Mouse (Mus musculus) heart, embryonic 14.5 days (tissue): ENCODE measurements at regions not wholly inside any gene's neighbourhood (a gene's known extent, or its start where the extent isn't known, plus 50 kb on each side); places are given as distances from the start of the nearest gene placed in this dataset.

ENCODE experiments used
- ATAC-seq: fragments of 200-750 bp; cut with Nextera tagmentation; 2 replicates; pipeline ENCODE4 v1.8.0; 2017; ENCODE audit warnings: low read depth, moderate TSS enrichment; ENCODE audit not compliant: insufficient number of reproducible peaks, insufficient read depth, low FRiP score
- H3K27ac ChIP-seq, 2 experiments: fragments of 200-500 bp in 1 of 2; fragments of 300-500 bp in 1 of 2; sonication (generic) in 1 of 2; replicated peaks in 1 of 2; 2 replicates each; pipeline ENCODE4 v1.5.1; 2012 to 2014; ENCODE audit warnings: low read depth in 2 of 2, low read length in 2 of 2, control low read depth in 1 of 2, mild to moderate bottlenecking in 1 of 2, mixed read lengths in 1 of 2; ENCODE audit not compliant: control insufficient read depth in 1 of 2, insufficient read depth in 1 of 2
- H3K27me3 ChIP-seq: fragments of 300-500 bp; sonication (generic); 2 replicates; pipeline ENCODE4 v1.6.1; 2014; ENCODE audit warnings: mild to moderate bottlenecking, low read length, control low read depth; ENCODE audit not compliant: control insufficient read depth, insufficient read depth
- H3K36me3 ChIP-seq: fragments of 300-500 bp; sonication (generic); 2 replicates; pipeline ENCODE4 v1.6.1; 2014; ENCODE audit warnings: mild to moderate bottlenecking, control low read depth, low read length, mixed read lengths; ENCODE audit not compliant: control insufficient read depth, insufficient read depth
- H3K4me1 ChIP-seq, 2 experiments: fragments of 200-500 bp in 1 of 2; fragments of 300-500 bp in 1 of 2; sonication (generic) in 1 of 2; 2 replicates each; pipeline ENCODE4 v1.6.1; 2012 to 2014; ENCODE audit warnings: low read length in 2 of 2, control low read depth in 1 of 2, mixed read lengths in 1 of 2; ENCODE audit not compliant: control insufficient read depth in 2 of 2, insufficient read depth in 2 of 2
- H3K4me2 ChIP-seq: fragments of 300-500 bp; sonication (generic); 2 replicates; pipeline ENCODE4 v1.6.1; 2014; ENCODE audit warnings: mild to moderate bottlenecking, low read length
- H3K4me3 ChIP-seq, 2 experiments: fragments of 200-500 bp in 1 of 2; fragments of 300-500 bp in 1 of 2; sonication (generic) in 1 of 2; 2 replicates each; pipeline ENCODE4 v1.5.1; 2012 to 2014; ENCODE audit warnings: low read length in 2 of 2, mild to moderate bottlenecking in 2 of 2, control low read depth in 1 of 2, low read depth in 1 of 2, moderate library complexity in 1 of 2; ENCODE audit not compliant: control insufficient read depth in 1 of 2, insufficient read depth in 1 of 2
- H3K9ac ChIP-seq: fragments of 300-500 bp; sonication (generic); 2 replicates; pipeline ENCODE4 v1.6.1; 2014; ENCODE audit warnings: mild to moderate bottlenecking, low read length
- H3K9me3 ChIP-seq: fragments of 300-500 bp; sonication (generic); 2 replicates; pipeline ENCODE4 v1.6.1; 2016; ENCODE audit warnings: low read length, control low read depth; ENCODE audit not compliant: control insufficient read depth
- WGBS: fragments of 180-500 bp; shearing (Covaris S2); extraction: QIAGEN DNeasy Blood & Tissue Kit; methylation state at CpG from one replicate; pipeline ENCODE4 v1.1.7; 2014; 5-methylcytosine and 5-hydroxymethylcytosine counted together

DNA sequence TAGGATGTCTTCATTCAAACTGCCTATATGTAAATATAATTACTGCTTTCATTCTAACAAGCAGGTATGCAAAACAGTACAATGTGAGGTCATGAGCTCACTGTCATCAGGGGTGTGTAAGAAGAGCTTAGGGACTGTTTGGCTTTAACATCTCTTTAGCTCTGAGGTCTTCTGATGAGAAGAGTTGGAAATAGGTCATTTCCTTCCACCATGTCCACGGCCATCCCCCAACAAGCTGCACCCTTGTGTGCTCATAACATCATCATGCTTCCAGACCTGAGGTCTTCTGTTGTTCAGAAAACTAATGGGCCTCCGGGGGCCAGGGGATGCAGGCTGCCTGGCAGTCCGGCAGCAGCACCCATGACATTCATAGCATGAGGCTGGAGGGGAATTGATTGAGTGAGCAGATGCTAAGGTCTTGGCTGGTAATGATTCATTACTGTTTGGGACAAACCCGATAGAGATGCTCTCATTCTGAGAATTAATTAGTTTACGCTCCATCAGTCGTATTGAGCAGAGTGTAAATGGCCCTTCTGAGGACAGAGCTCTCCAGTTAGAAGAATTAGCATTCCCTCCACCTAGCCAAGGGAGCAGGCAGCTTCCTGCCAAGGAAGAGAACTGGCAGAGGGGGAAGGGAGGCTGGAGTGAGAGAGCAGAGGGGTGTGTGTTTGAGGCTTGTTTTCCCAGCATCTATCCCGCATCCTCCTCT lies 64.0 kb downstream of the Rps24 start:
- 61% methylated on average over 7 of the region's 7 CpGs for WGBS
- Histone ChIP-seq H3K4me3 (no peak overlapping the region), H3K36me3 (no peaks in the 10 kb centered on the region), H3K27ac (no peak overlapping the region), H3K9ac (no peak overlapping the region), H3K9me3 (0 out of 2 replicates have a peak, but pooled peaks cover 3% of the 10 kb centered on the region), H3K27me3 (no peaks in the 10 kb centered on the region), H3K4me1 (no peaks in the 10 kb centered on the region), H3K4me2 (no peak overlapping the region)
- no peak for ATAC-seq

DNA sequence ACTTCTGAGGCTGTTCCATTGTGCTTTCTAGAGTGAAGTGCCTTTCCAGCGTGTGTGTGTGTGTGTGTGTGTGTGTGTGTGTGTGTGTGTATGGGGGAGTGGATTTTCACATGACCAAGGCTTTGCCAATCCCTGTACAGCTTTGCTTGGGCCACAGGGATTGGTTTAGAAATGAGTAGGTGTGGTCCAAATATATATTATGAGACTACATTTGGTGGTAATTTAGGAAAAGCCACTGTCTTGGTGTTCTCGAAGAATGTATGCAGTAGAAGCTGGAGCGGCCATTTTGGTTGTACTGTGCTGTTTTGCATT lies 64.5 kb downstream of the Rps24 start:
- no peak overlapping the region for H3K4me2 ChIP-seq
- ATAC-seq: no peak
- no peak overlapping the region for H3K4me3 ChIP-seq
- H3K4me1 ChIP-seq: no peaks in the 10 kb centered on the region
- 75% methylated on average over 3 of the region's 3 CpGs for WGBS
- H3K27me3 ChIP-seq: no peaks in the 10 kb centered on the region
- H3K36me3 ChIP-seq: no peaks in the 10 kb centered on the region
- H3K9me3 ChIP-seq: 0 out of 2 replicates have a peak, but pooled peaks cover 3% of the 10 kb centered on the region
- H3K9ac ChIP-seq: no peak overlapping the region
- H3K27ac ChIP-seq: no peak overlapping the region

DNA sequence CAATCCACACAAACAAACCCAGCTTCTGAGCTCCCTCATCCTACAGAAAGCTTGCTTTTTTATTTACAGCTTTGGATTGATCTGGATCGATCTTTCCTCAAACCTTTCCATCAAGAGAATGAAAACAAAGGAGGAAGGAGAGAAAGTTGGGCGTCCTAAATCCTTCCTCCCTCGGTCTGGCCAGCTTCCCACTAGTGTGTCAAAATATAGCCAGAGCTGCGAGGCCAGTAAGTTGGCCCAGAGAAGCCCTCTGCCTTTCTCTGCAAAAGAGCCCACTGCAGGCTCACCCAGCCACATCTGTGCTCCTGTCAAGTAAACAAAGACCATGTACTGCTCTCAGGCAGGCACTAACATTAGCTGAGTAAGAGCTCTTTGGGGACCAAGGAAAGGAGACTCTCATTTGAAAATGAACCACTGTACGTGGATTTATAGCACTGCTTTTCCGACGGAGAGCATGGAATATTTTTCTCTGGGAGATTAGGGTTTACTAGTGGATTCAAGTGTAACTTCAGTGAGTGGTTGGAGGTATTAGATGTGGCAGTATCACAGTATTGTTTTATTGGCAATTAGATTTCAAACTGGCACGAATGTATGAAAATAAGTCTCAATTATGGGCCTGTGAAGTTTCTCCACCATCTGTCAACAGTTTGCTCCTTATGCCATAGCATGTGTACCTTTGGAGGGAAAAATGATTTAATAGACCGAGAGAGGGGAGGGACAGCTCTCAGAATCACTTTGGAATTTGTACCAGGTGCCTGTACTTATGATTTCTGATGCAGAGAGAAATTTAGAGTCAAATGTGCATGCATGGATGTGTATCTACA lies 78.1 kb downstream of the Rps24 start:
- no peak overlapping the region for H3K9ac ChIP-seq
- H3K36me3 ChIP-seq: no peaks in the 10 kb centered on the region
- H3K9me3 ChIP-seq: no peaks in the 10 kb centered on the region
- H3K27ac ChIP-seq: no peak overlapping the region; a peak in 2 of 4 replicates
- no peak overlapping the region for H3K4me2 ChIP-seq
- WGBS: 52% methylated on average over 9 of the region's 9 CpGs
- H3K27me3 ChIP-seq: no peaks in the 10 kb centered on the region
- H3K4me1 ChIP-seq: peaks cover 2 to 4% of the 10 kb centered on the region in 2 experiments; a peak in 2 of 4 replicates
- no peak overlapping the region for H3K4me3 ChIP-seq
- no peak for ATAC-seq

DNA sequence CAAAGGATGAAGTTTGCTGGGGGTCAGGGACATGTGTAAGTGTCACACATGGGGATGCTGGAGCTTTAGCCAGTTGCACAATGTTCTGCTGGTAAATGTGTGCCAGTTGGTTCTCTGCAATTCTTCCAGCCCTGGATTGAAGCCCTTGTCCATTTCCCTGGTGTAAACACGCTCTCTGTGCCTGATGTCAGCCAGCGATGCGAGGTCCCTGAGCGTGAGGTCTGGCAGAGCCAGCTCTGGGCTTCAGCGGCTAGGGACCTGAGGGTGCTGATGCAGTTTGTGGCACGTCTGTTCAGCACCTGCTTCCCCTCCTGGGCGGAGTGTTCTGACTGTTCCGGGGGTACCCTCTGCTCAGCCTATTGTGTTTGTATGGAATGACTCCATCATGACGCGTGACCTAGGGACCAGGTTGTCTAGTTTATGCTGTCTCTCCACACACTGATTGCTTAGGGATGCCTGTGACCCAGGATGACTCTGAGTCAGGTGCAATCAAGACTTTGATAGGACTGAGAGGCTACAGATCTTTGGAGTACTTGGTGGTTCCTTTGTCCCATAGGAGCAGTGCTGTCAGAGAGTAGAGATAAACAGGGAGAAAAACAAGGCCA lies 78.9 kb downstream of the Rps24 start:
- Histone ChIP-seq H3K9me3 (no peaks in the 10 kb centered on the region), H3K4me2 (no peak overlapping the region), H3K27ac (no peak overlapping the region), H3K27me3 (no peaks in the 10 kb centered on the region), H3K36me3 (no peaks in the 10 kb centered on the region), H3K4me3 (no peak overlapping the region), H3K9ac (no peak overlapping the region), H3K4me1 (peaks cover 2 to 4% of the 10 kb centered on the region in 2 experiments; a peak in 2 of 4 replicates)
- ATAC-seq: no peak
- 79% methylated on average over 10 of the region's 10 CpGs for WGBS

DNA sequence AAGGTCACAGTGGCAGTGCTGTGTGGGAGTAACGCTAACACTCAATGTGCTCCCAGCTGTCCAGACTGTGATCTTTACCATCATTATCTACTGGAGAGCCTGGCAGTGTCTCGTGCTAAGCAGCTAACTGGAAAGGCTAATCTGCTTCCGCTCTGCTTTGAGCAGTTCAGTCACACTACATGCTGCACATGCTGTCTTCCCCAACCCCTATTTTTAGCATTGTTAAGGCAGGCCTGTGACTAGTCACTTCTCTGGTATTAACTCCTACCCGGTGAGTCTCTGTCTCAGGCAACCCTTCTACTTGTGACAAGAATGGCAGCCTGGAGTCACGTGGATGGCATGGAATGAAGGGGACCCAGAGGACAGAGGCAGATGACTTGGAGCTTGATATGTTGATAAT lies 88.2 kb downstream of the Rps24 start:
- Histone ChIP-seq H3K9me3 (no peaks in the 10 kb centered on the region), H3K36me3 (no peaks in the 10 kb centered on the region), H3K9ac (no peak overlapping the region), H3K27me3 (no peaks in the 10 kb centered on the region), H3K4me2 (no peak overlapping the region), H3K4me3 (no peak overlapping the region), H3K27ac (peak overlapping the region; percentile 83 to 86), H3K4me1 (peaks cover 16 to 33% of the 10 kb centered on the region in 2 experiments)
- 20% methylated on average over 5 of the region's 5 CpGs for WGBS
- ATAC-seq: peak; percentile 76

DNA sequence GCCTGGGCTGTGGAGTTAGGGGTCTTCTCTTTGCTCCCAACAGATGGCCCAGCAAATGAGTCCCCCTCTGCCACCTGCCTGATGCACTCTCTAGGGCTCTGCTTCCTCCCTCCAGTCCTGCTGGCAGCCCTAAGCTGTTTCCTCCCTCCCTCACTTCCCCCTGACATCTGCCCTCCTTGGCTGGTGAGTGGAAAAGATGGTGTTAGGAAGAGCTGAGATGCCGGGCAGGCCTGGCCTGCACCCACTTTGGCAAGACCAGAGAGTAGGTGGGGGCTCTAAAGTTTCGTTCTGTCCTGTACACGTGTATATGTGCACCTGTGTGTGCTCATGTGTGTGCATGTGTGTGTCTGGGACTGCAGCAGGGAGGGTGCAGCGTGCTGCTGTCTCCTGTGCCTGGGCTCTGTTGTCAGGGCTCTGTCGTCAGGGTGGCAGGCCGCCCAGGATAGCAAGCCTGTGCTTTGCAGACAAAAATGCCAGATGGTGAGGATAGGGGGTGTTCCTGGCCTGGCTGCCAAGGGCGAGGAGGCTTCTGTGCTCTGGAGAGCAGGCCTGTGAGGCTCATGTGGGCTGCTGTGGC lies 91.7 kb downstream of the Rps24 start:
- 22% methylated on average over 7 of the region's 7 CpGs for WGBS
- peak overlapping the region; percentile 50 for H3K9ac ChIP-seq
- H3K36me3 ChIP-seq: no peaks in the 10 kb centered on the region
- ATAC-seq: peak; percentile 65; the same call in 1 of the 2 replicates
- H3K27ac ChIP-seq: peak overlapping the region in 1 of 2 experiments; percentile 44; a peak in 2 of 4 replicates
- H3K4me1 ChIP-seq: peaks cover 16 to 33% of the 10 kb centered on the region in 2 experiments
- H3K27me3 ChIP-seq: no peaks in the 10 kb centered on the region
- H3K9me3 ChIP-seq: no peaks in the 10 kb centered on the region
- no peak overlapping the region for H3K4me2 ChIP-seq
- H3K4me3 ChIP-seq: no peak overlapping the region

DNA sequence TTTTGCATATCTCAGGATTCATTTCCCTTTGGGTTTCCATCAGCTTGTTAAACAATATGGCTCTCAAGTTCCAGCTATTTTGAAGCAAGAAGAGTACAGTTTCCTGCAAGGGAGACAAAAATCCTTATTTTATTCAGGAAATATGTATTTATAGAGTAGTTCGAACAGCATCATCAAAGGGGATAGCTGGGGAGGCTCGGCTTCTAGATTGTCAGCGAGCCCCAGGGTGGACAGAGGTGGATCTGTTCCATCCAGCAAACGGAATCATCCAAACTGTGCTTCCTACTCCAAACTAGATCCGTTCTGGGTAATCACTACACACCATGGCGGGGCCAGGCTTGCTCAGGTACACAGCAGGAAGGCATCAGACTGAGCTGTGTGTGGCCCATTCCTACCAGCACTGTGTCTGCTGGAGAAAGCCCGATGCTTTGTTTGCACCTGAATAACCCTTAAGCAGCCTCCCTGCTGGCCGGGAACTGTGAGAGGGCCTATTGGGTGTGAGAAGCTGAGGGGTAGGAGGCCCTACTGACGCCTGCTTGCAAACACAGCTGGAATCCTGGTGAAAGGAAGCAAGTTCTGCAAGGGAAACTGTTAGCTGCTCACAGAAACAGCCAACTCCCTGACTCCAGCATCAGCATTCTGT lies 92.3 kb downstream of the Rps24 start:
- H3K4me3 ChIP-seq: no peak overlapping the region
- H3K9ac ChIP-seq: peak overlapping the region; percentile 50
- 27% methylated on average over 9 of the region's 9 CpGs for WGBS
- no peaks in the 10 kb centered on the region for H3K36me3 ChIP-seq
- no peaks in the 10 kb centered on the region for H3K27me3 ChIP-seq
- no peak for ATAC-seq
- H3K27ac ChIP-seq: peak overlapping the region in 1 of 2 experiments; percentile 44; a peak in 2 of 4 replicates
- H3K9me3 ChIP-seq: no peaks in the 10 kb centered on the region
- H3K4me1 ChIP-seq: peaks cover 16 to 32% of the 10 kb centered on the region in 2 experiments
- no peak overlapping the region for H3K4me2 ChIP-seq
